Mouse (Mus musculus): ENCODE results near the gene Gpx2. TPM values are rescaled to one million over a fixed set of nuclear protein-coding genes. Genes with fewer than 3 reads are reported as not detected.

Gpx2 gene
- not detected in 2 replicates for total RNA-seq (2015)
- not detected in 2 replicates for total RNA-seq (2017)

- no peak for ATAC-seq (ENCODE audit: poor library complexity, severe bottlenecking)
Observed at GRCm38 (mm10) chr12:76795350-76795749, at the start of gene Gpx2. TSS of gene Gpx2 (minus strand) at chr12:76795554.

DNA sequence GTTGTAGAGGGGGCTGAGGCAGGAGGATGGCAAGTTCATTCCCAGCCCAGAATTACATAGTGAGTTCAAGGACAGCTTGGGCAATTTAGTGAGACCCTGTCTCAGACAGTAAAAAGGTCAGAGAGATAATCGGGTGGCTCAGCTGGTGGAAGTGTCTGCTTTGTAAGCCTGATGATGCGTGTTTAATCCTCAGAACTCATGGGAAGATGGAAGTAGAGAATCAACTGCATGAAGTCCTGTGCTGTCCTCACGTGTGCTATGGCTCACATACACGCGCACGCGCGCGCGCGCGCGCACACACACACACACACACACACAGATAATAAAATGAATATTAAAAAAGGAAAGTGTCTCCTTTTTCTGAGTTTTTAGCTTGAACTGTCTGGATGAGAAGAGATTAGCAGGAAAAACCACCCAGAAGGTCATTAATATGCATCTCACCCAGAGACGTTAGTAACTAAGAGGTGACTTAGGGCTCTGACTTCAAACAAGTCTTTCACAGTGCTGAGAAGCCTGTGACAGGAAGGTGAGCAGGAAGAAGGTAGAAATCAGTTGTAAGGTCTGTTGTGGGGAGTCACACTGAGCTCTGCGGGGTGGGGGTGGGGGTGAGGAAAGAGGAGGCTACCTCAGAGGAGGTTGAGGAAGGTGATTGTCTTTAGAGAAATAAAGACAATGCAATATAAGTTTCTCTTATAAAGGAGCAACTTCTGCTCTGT is 49.1 kb upstream of the Gpx2 start:
- ATAC-seq (ENCODE audit: poor library complexity, severe bottlenecking): no peak

- no peak for ATAC-seq (ENCODE audit: poor library complexity, severe bottlenecking)
Observed at GRCm38 (mm10) chr12:76840081-76840480, 44.7 kb upstream of the Gpx2 start.

DNA sequence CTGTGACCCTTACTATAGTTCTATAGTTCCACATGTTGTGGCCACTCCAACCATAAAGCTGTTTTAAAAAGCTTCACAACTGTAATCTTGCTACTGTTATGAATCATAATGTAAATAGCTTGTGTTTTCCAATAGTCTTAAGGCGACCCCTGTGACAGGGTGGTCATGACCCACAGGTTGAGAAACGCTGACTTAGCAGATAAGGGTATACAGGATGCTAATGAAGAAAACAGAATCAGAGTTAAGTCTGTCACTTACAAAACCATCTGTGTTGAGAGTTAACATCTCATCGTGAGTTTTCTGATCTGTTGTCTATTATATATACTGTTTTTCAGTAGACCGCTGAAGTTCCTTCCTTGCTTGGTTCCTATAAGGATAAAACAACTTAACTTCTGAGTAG is 43.9 kb upstream of the Gpx2 start:
- ATAC-seq (ENCODE audit: poor library complexity, severe bottlenecking): no peak

DNA sequence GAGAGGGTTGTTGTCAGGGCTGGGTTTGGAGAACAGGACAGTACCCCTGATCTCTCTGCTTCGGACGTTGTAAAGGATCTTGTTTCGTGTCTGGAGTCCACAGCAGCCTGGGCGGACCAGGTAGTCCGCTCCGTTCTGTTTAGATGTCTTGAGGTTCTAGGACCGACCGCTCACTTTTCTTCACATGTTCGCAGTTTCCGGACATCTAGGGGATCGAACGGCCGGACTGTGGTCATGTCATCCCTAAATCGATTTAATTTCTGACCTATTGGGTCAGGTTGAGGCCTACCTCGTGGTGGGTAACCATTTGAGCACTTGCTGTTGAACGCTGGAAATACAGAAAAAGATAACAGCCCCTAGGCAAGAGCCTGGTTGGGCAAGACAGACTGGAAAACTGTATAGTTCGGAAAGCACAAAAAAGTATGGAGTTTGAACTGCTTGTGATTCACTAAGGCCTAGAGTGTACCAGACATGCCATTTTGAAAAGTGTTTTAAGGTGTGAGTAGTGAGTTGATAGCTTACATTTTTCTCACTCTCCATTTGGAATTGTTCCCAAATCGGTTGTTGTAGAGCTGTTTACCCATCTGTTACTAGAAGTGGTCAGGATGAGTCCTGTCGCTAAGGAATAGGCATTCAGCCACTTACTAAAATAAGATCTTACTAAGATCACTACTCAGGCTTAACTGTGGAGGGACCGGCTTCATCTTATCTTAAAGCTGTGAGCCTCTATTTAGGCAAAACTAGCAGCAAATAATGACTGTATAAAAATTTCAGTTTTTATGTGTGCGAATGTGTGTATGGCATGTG is 42.7 kb upstream of the Gpx2 start:
- peak; percentile 37 for ATAC-seq (ENCODE audit: poor library complexity, severe bottlenecking)

- peak; percentile 96 for ATAC-seq (ENCODE audit: poor library complexity, severe bottlenecking)
Observed at GRCm38 (mm10) chr12:76837101-76837843, 41.9 kb upstream of the Gpx2 start.

DNA sequence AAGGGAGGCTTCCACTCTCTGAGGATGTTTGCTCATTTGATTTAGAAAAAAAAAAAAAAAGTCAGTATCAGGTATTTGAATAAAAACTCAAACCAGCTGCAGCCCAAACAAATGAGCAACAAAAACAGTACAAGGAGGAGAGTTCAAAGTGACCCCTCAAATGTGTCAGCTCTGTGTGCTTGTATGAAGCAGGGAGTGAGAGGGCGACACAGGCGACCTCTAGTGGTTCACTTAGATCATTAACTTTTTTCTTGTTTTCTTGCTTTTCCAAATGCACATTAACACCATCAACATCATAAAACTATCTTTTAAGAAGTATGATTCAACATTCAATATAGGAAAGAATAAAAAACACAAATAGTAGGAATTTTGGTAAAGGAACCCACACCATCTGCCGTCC is 37.4 kb upstream of the Gpx2 start:
- no peak for ATAC-seq (ENCODE audit: poor library complexity, severe bottlenecking)

- ATAC-seq (ENCODE audit: poor library complexity, severe bottlenecking): no peak
Observed at GRCm38 (mm10) chr12:76825283-76825682, 29.9 kb upstream of the Gpx2 start.

DNA sequence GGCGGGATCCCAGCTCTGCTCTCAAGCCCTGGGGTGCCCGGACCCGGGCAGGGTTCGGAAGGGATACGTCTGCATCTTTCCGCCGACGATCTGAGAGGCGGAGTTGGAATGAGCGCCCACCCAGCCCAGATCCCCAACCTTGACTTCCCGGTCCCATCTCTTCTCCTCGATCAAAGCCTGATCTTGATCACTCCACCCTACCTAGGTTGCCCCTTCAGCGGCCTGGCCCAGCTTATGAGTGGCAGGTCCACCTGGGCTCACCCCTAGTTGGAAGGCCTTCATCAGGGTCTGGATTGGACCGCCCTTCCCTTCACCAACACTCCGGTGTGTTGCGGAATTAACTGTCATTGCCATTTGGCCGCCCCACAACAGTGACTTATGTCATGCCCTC is 27.3 kb upstream of the Gpx2 start, which contains the start of gene Rab15:
Gene Rab15, minus strand, starts transcription at position 258 of the 391 bp plus-strand sequence.
- 0 out of 2 replicates have a peak, but pooled peaks have one; percentile 7 for ATAC-seq (ENCODE audit: poor library complexity, severe bottlenecking)

- ATAC-seq (ENCODE audit: poor library complexity, severe bottlenecking): peak; percentile 73
Observed at GRCm38 (mm10) chr12:76822002-76822650, 26.8 kb upstream of the Gpx2 start.

GRCm38 (mm10) chr12:76820615-76821014 is 25.3 kb upstream of the Gpx2 start:
- no peak for ATAC-seq (ENCODE audit: poor library complexity, severe bottlenecking)

DNA sequence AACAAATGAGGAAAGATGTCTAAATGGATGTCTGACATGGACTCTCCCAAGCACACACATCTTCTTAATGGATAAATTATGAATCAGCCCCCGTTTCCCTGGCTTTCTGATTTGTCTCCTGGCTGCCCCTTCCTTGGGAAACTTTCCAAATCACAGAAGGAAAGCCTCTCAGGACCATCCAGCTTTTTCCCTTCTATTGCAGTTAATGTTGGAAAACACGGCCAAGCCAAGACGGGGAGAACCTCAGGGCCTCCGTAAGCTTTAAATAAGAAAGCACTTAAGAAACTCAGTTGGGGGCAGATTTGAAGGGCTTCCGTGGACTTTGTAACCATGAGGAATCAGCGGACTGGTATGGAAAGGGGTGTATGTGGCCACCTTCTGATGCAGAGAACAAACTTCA is 24.5 kb upstream of the Gpx2 start:
- ATAC-seq (ENCODE audit: poor library complexity, severe bottlenecking): no peak

- ATAC-seq (ENCODE audit: poor library complexity, severe bottlenecking): no peak
Observed at GRCm38 (mm10) chr12:76818908-76819307, 23.6 kb upstream of the Gpx2 start.

- no peak for ATAC-seq (ENCODE audit: poor library complexity, severe bottlenecking)
Observed at GRCm38 (mm10) chr12:76818120-76818519, 22.8 kb upstream of the Gpx2 start.

DNA sequence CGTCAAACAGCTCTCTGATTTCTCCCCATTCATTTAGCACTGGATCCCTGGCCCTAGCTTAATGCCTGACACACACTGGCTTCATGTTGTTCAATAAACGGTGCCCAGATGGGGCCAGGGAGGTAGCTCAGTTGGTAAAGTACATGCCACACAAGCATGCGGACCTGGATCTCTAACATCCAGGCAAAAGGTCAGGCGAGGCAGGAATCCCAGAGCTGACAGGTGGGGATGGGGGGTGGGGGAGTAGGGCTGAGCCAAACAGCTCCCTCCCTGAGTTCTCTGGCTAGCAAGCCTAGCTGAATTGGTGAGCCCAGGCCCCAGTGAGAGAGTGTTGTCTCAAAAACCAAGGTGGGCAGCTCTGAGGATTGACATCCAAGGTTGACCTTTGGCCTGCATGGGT is 21.8 kb upstream of the Gpx2 start:
- no peak for ATAC-seq (ENCODE audit: poor library complexity, severe bottlenecking)

DNA sequence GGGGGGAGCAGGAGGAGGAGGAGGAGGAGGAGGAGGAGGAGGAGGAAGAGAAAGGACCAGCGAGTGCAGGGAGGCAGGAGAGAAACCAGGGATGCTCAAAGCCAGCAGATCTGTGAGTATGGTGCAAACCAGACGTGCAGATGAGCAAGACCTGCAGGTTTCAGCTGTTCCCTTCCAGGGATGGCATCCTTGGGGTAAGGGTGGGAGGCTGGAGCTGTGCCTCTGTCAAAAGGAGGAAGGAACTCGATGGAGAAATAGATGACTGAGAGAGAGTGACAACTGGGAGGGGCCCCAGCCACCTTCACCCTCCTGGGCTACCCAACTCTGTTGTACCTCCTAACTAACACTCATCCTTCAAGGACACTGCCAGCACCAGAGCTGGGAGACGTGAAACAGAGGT is 21.4 kb upstream of the Gpx2 start:
- peak; percentile 80 for ATAC-seq (ENCODE audit: poor library complexity, severe bottlenecking)

- no peak for ATAC-seq (ENCODE audit: poor library complexity, severe bottlenecking)
Observed at GRCm38 (mm10) chr12:76814120-76814519, 18.8 kb upstream of the Gpx2 start.

DNA sequence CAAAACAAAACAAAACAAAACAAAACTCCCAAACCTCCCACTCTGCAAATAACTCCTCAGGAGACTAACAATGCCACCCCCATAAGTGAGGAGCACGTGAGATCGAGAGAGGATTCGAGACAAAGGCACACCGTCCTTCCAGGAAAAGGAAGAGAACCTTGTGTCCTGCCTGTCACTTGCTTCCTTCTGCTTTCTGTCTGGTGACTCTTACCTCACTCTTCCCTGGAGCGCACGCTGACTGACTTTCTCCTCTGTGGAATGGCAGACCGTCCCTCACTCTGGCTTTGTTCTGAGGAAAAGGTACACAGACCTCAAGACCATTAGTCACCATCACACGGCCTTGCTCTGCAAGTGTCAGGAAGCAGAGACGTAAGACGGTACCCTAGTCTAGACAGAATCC is 18.2 kb upstream of the Gpx2 start:
- ATAC-seq (ENCODE audit: poor library complexity, severe bottlenecking): peak; percentile 60

DNA sequence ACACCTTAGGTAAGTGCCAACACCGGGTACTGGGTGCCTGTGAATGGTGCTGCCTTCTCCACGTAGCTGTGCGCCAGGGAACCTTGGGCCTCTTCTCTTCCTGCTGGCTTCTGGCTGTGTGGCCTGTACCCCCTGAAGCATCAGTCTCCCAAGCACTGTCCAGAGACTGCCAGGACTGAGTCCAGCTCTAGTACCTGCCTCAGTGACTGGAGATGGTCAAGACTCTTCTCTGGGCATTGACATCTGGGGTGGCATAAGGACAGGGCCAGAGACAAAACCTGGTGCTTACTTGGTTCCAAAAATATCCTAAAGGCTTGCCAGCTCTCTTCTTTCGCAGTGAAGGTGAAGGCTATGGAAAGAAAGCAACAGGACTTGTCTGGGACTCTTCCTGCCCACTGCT is 15.7 kb upstream of the Gpx2 start:
- ATAC-seq (ENCODE audit: poor library complexity, severe bottlenecking): no peak

GRCm38 (mm10) chr12:76810491-76810890 is 15.1 kb upstream of the Gpx2 start:
- ATAC-seq (ENCODE audit: poor library complexity, severe bottlenecking): no peak

- no peak for ATAC-seq (ENCODE audit: poor library complexity, severe bottlenecking)
Observed at GRCm38 (mm10) chr12:76807796-76808195, 12.4 kb upstream of the Gpx2 start.
